Mouse (Mus musculus): ENCODE data around the gene Adap1. TPM values are rescaled to one million over a fixed set of nuclear protein-coding genes. Genes with fewer than 3 reads are reported as not detected.
A peak's percentile ranks its signal among the peaks of the same experiment; 100 is the strongest.

Gene Adap1
- polyA plus RNA-seq, 1 experiment from 2014 or later, result 3.3 TPM

DNA sequence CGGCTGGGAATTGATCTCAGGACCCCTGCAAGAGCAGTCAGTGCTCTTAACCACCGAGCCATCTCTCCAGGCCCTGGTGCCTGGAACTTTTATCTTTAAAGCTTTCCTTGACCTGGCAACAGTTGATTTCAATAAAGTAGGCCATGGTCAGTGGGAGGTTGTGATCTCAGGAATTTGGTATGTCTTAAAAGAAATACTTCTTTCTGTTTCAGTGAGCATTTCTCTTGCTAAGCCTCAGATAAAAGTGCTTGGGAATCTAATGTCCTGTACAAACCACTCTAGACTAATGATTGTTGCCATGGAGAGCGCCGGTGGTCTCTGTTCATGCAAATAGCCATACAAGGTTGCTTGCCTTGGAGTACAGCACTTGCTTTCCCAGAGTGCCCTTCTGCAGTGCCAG, 67.6 kb downstream of the Adap1 start:
- 69% methylated on average over 4 of the region's 4 CpGs for WGBS (ENCODE audit: insufficient replicate concordance)
- Histone ChIP-seq H3K9me3 (replicated peaks) (no peaks in the 10 kb centered on the region), H3K4me2 (no peak overlapping the region), H3K4me1 (replicated peaks) (peaks cover 90% of the 10 kb centered on the region), H3K36me3 (peaks cover 79% of the 10 kb centered on the region), H3K27ac (no peak overlapping the region), H3K4me3 (replicated peaks) (no peak overlapping the region), H3K9ac (no peak overlapping the region), H3K27me3 (no peaks in the 10 kb centered on the region)
- ATAC-seq (ENCODE audit: low read depth) (no peak), DNase-seq (no peak)

DNA sequence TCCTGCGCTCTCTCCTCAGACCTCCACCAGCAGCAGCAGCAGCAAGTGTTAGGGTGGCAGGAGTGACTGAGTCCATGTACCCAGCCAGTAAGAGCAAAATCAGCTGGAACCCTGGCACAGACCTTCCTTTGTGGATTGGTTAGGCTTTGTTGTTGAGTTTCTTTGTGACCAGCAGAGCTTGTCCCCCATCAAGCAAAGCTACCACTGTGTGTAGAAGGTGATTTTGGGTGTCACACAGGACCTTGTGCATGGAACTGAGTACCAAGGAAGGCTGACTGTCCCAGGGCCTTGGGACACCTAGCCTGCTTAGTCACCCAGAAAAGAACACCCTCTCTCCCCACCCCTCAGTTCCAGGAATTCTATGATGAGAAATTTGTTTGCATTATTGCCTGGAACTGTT, 68.2 kb downstream of the Adap1 start:
- Histone ChIP-seq H3K9ac (peak overlapping the region; percentile 33; the same call in 1 of the 2 replicates), H3K27me3 (no peaks in the 10 kb centered on the region), H3K4me2 (no peak overlapping the region), H3K36me3 (peaks cover 74% of the 10 kb centered on the region), H3K27ac (peak overlapping the region; percentile 75), H3K9me3 (replicated peaks) (no peaks in the 10 kb centered on the region), H3K4me3 (replicated peaks) (no peak overlapping the region), H3K4me1 (replicated peaks) (peaks cover 88% of the 10 kb centered on the region)
- no peak for DNase-seq
- no peak for ATAC-seq (ENCODE audit: low read depth)
- WGBS (ENCODE audit: insufficient replicate concordance), result 100% methylated on average over 1 of the region's 1 CpGs

- DNase-seq (no peak), ATAC-seq (ENCODE audit: low read depth) (no peak)
- peaks cover 64% of the 10 kb centered on the region for H3K36me3 ChIP-seq
- H3K27ac ChIP-seq, result peak overlapping the region; percentile 75; the same call in 1 of the 2 replicates
- H3K27me3 ChIP-seq, result no peaks in the 10 kb centered on the region
- no peak overlapping the region for H3K4me3 ChIP-seq (replicated peaks)
- H3K4me1 ChIP-seq (replicated peaks), result peaks cover 84% of the 10 kb centered on the region
- H3K9ac ChIP-seq, result peak overlapping the region; percentile 90
- no peaks in the 10 kb centered on the region for H3K9me3 ChIP-seq (replicated peaks)
- 0 out of 2 replicates have a peak overlapping the region, but pooled peaks have one; percentile 97 for H3K4me2 ChIP-seq
- WGBS (ENCODE audit: insufficient replicate concordance), result 73% methylated on average over 3 of the region's 3 CpGs
Measured at GRCm38 (mm10) chr5:139256211-139256765, 69.1 kb downstream of the Adap1 start.

- DNase-seq (no peak), ATAC-seq (ENCODE audit: low read depth) (no peak)
- H3K27ac ChIP-seq, result peak overlapping the region; percentile 31; the same call in 1 of the 2 replicates
- H3K4me1 ChIP-seq (replicated peaks), result peaks cover 85% of the 10 kb centered on the region
- peak overlapping the region; percentile 97; the same call in 1 of the 2 replicates for H3K4me2 ChIP-seq
- H3K27me3 ChIP-seq, result no peaks in the 10 kb centered on the region
- peak overlapping the region; percentile 90 for H3K9ac ChIP-seq
- peaks cover 61% of the 10 kb centered on the region for H3K36me3 ChIP-seq
- H3K9me3 ChIP-seq (replicated peaks), result no peaks in the 10 kb centered on the region
- no peak overlapping the region for H3K4me3 ChIP-seq (replicated peaks)
- 83% methylated on average over 6 of the region's 6 CpGs for WGBS (ENCODE audit: insufficient replicate concordance)
Measured at GRCm38 (mm10) chr5:139255777-139256176, 69.6 kb downstream of the Adap1 start.

DNA sequence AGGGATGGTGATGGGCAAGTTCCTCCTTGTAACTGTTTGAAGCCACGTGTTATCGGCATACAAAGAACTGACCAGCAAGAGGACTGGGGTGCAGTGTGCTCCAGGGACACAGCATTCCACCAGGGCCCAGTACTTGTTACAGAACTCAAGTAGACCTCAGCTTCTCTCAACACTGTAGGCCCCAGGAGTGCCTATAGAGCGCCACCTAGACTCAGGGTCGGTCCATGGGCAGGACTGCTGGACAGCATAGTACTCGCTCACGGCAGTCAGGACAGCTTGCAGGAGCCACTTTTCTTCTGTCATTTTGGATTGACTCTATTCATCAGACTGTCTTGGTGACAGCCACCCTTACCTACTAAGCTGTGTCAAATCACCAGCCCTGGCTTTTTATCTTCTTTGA, 70.5 kb downstream of the Adap1 start:
- WGBS (ENCODE audit: insufficient replicate concordance), result 73% methylated on average over 6 of the region's 6 CpGs
- DNase-seq, result no peak
- Histone ChIP-seq H3K4me1 (replicated peaks) (peaks cover 78% of the 10 kb centered on the region), H3K4me3 (replicated peaks) (peak overlapping the region; percentile 86; the same call in 1 of the 2 replicates), H3K27ac (0 out of 2 replicates have a peak overlapping the region, but pooled peaks have one; percentile 31), H3K9ac (peak overlapping the region; percentile 90), H3K4me2 (peak overlapping the region; percentile 97), H3K27me3 (no peaks in the 10 kb centered on the region), H3K9me3 (replicated peaks) (no peaks in the 10 kb centered on the region), H3K36me3 (peaks cover 61% of the 10 kb centered on the region)
- ATAC-seq (ENCODE audit: low read depth), result no peak

GRCm38 (mm10) chr5:139253301-139253741, 72.1 kb downstream of the Adap1 start:
- H3K4me1 ChIP-seq (replicated peaks), result peaks cover 64% of the 10 kb centered on the region
- peak; percentile 60 for DNase-seq
- peak overlapping the region; percentile 95 for H3K27ac ChIP-seq
- H3K9ac ChIP-seq, result peak overlapping the region; percentile 90
- H3K27me3 ChIP-seq, result no peaks in the 10 kb centered on the region
- peaks cover 60% of the 10 kb centered on the region for H3K36me3 ChIP-seq
- ATAC-seq (ENCODE audit: low read depth), result peak; percentile 63
- H3K9me3 ChIP-seq (replicated peaks), result no peaks in the 10 kb centered on the region
- 4% methylated on average over 6 of the region's 6 CpGs for WGBS (ENCODE audit: insufficient replicate concordance)
- H3K4me2 ChIP-seq, result peak overlapping the region; percentile 97
- H3K4me3 ChIP-seq (replicated peaks), result peak overlapping the region; percentile 86

GRCm38 (mm10) chr5:139252910-139253245, 72.5 kb downstream of the Adap1 start:
- Histone ChIP-seq H3K4me2 (peak overlapping the region; percentile 97), H3K9ac (peak overlapping the region; percentile 90), H3K27me3 (no peaks in the 10 kb centered on the region), H3K9me3 (replicated peaks) (no peaks in the 10 kb centered on the region), H3K4me3 (replicated peaks) (peak overlapping the region; percentile 86), H3K27ac (peak overlapping the region; percentile 95), H3K4me1 (replicated peaks) (peaks cover 62% of the 10 kb centered on the region), H3K36me3 (peaks cover 60% of the 10 kb centered on the region)
- no peak for DNase-seq
- WGBS (ENCODE audit: insufficient replicate concordance), result 0% methylated on average over 7 of the region's 7 CpGs
- ATAC-seq (ENCODE audit: low read depth), result peak; percentile 73

DNA sequence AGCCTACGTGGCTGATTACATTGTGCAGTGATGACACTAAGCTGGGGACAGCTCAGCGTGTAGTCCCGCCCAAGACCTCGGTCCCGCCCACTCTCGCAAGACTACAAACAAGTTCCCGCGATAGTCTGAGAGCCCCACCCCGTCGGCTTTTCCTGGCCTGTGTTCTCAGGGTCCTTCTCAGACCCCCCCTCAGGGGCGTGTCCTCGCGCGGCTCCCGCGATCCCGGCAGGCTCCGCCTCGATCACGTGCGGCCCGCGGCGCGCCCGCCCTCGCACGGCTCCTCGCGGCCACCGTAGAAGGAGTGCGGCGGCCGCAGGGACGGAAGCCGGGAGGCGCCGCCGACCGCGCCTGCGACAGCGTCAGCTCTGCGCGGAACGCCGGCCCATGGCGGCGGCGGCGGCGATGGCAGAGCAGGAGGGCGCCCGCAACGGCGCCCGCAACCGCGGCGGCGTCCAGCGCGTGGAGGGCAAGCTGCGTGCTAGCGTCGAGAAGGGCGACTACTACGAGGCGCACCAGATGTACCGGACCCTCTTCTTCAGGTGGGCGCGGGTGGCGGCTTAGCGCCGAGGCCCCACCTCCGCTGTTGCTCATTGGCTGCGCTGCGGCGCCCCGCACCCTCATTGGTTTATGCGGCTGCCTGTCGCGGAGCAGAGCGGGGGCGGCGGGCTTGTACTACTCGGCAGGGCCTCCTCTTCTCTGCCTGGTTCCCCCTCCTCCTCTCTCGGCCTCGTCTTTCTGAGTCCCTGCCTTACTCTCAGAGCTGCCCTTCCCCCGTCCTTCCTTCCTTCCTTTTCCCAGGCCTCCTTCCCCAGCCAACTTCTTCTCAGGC, 73.1 kb downstream of the Adap1 start, which contains the start of gene Get4:
Get4 (plus strand) TSS at position 244 of the 829 bp plus-strand sequence.
- Histone ChIP-seq H3K4me2 (peak within 1 kb of the TSS; percentile 97), H3K4me3 (replicated peaks) (peak within 1 kb of the TSS; percentile 86), H3K27me3 (no peaks in the 10 kb centered on the region), H3K4me1 (replicated peaks) (peaks cover 62% of the 10 kb centered on the region), H3K36me3 (peaks cover 60% of the 10 kb centered on the region), H3K9ac (peak within 1 kb of the TSS; percentile 90), H3K27ac (peak within 1 kb of the TSS; percentile 95), H3K9me3 (replicated peaks) (no peaks in the 10 kb centered on the region)
- ATAC-seq (ENCODE audit: low read depth) (peak; percentile 87), DNase-seq (peak; percentile 99)
- under 1% methylated on average over 89 of the region's 90 CpGs for WGBS (ENCODE audit: insufficient replicate concordance)

DNA sequence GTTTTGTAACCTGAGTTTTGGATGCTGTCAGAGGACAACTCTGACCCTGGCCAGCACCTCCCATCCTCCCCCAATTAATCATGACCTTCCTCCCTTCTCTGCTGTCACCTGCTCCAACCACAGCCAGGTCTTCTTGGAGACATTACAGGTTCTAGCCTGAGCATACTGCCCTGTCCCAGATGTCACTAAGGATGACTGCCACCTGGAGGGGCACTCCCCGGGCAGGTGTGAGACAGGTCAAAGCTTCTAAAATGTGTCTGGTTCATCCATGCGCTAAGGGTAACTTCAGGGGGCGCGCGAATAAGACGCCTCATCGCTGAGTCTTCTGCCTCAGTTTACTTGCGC, 73.7 kb downstream of the Adap1 start:
- Histone ChIP-seq H3K4me2 (peak overlapping the region; percentile 97), H3K9ac (peak overlapping the region; percentile 90), H3K27me3 (no peaks in the 10 kb centered on the region), H3K4me3 (replicated peaks) (peak overlapping the region; percentile 86), H3K4me1 (replicated peaks) (peaks cover 62% of the 10 kb centered on the region), H3K9me3 (replicated peaks) (no peaks in the 10 kb centered on the region), H3K27ac (peak overlapping the region; percentile 85), H3K36me3 (peaks cover 60% of the 10 kb centered on the region)
- under 1% methylated on average over 8 of the region's 8 CpGs for WGBS (ENCODE audit: insufficient replicate concordance)
- ATAC-seq (ENCODE audit: low read depth) (peak; percentile 7), DNase-seq (no peak)

DNA sequence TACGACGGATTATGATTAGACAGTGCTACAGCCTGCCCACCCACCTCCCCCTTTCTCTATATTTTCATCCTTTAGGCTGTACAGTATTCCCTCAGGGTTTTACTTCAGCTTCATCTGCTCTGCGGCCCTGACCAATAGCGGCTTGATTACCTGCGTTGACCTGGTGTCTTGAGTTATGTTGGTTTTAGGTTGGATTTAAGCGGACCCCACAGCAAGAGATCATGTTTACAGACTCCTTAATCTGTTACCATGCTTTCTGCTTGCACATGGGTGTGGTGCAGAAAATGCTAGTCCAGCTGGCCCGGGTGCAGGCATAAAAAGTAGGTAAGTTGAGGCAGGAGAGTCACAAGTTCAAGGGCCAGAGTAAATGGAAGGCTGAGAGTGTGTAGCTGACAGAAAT, 74.1 kb downstream of the Adap1 start:
- H3K4me1 ChIP-seq (replicated peaks), result peaks cover 61% of the 10 kb centered on the region
- peak overlapping the region; percentile 86 for H3K4me3 ChIP-seq (replicated peaks)
- H3K9me3 ChIP-seq (replicated peaks), result no peaks in the 10 kb centered on the region
- H3K27me3 ChIP-seq, result no peaks in the 10 kb centered on the region
- H3K36me3 ChIP-seq, result peaks cover 61% of the 10 kb centered on the region
- peak overlapping the region; percentile 85 for H3K27ac ChIP-seq
- WGBS (ENCODE audit: insufficient replicate concordance), result 69% methylated on average over 7 of the region's 7 CpGs
- peak overlapping the region; percentile 90 for H3K9ac ChIP-seq
- no peak for ATAC-seq (ENCODE audit: low read depth)
- peak overlapping the region; percentile 97 for H3K4me2 ChIP-seq
- DNase-seq, result no peak

GRCm38 (mm10) chr5:139248846-139249245, 76.6 kb downstream of the Adap1 start:
- DNase-seq (no peak), ATAC-seq (ENCODE audit: low read depth) (no peak)
- no peaks in the 10 kb centered on the region for H3K27me3 ChIP-seq
- no peak overlapping the region for H3K9ac ChIP-seq
- peaks cover 37% of the 10 kb centered on the region for H3K4me1 ChIP-seq (replicated peaks)
- H3K4me2 ChIP-seq, result no peak overlapping the region
- no peak overlapping the region for H3K27ac ChIP-seq
- no peak overlapping the region for H3K4me3 ChIP-seq (replicated peaks)
- no peaks in the 10 kb centered on the region for H3K9me3 ChIP-seq (replicated peaks)
- peaks cover 69% of the 10 kb centered on the region for H3K36me3 ChIP-seq
- WGBS (ENCODE audit: insufficient replicate concordance), result 79% methylated on average over 3 of the region's 3 CpGs
